Mouse (Mus musculus): ENCODE results near the gene Myo9b. TPM values are rescaled to one million over a fixed set of nuclear protein-coding genes. Genes with fewer than 3 reads are reported as not detected.
"Not testable (repeated sequence)": the region's sequence is repeated elsewhere in the genome, so short reads cannot be mapped to it uniquely, and the experiment has no call there.

Myo9b gene
- polyA plus RNA-seq, 1 experiment = 8.8 TPM

GRCm38 (mm10) chr8:71312700-71313099, 40.2 kb downstream of the Myo9b start:
- H3K36me3 ChIP-seq (ENCODE audit: control insufficient read depth, insufficient read depth, low read length) = no peaks in the 10 kb centered on the region
- TF ChIP-seq POLR2A (IDR thresholded peaks at IDR 0.05; ENCODE audit: control insufficient read depth, low read depth, low read length) (no peak), CTCF (IDR thresholded peaks at IDR 0.05; ENCODE audit: control insufficient read depth, insufficient read depth, insufficient replicate concordance, low read depth, low read length) (no peak)
- no peak overlapping the region for H3K27ac ChIP-seq (ENCODE audit: control insufficient read depth, insufficient read depth, low read depth, low read length)
- no peaks in the 10 kb centered on the region; the same call in 1 of the 2 replicates for H3K4me1 ChIP-seq (ENCODE audit: control insufficient read depth, insufficient read depth, low read length)
- H3K4me3 ChIP-seq (ENCODE audit: control insufficient read depth, low read depth, low read length) = no peak overlapping the region
- no peaks in the 10 kb centered on the region for H3K27me3 ChIP-seq (ENCODE audit: control insufficient read depth, insufficient read depth, low read length)

- Histone ChIP-seq H3K27me3 (ENCODE audit: control insufficient read depth, insufficient read depth, low read length) (no peaks in the 10 kb centered on the region), H3K27ac (ENCODE audit: control insufficient read depth, insufficient read depth, low read depth, low read length) (no peak overlapping the region), H3K4me3 (ENCODE audit: control insufficient read depth, low read depth, low read length) (no peak overlapping the region), H3K4me1 (ENCODE audit: control insufficient read depth, insufficient read depth, low read length) (no peaks in the 10 kb centered on the region; the same call in 1 of the 2 replicates), H3K36me3 (ENCODE audit: control insufficient read depth, insufficient read depth, low read length) (no peaks in the 10 kb centered on the region)
- TF ChIP-seq POLR2A (IDR thresholded peaks at IDR 0.05; ENCODE audit: control insufficient read depth, low read depth, low read length) = no peak
- TF ChIP-seq CTCF (IDR thresholded peaks at IDR 0.05; ENCODE audit: control insufficient read depth, insufficient read depth, insufficient replicate concordance, low read depth, low read length) = no peak
Observed at GRCm38 (mm10) chr8:71313951-71314350, 41.4 kb downstream of the Myo9b start.

GRCm38 (mm10) chr8:71315972-71316371, 43.5 kb downstream of the Myo9b start:
- TF ChIP-seq POLR2A (IDR thresholded peaks at IDR 0.05; ENCODE audit: control insufficient read depth, low read depth, low read length) = no peak
- no peak for TF ChIP-seq CTCF (IDR thresholded peaks at IDR 0.05; ENCODE audit: control insufficient read depth, insufficient read depth, insufficient replicate concordance, low read depth, low read length)
- no peaks in the 10 kb centered on the region for H3K27me3 ChIP-seq (ENCODE audit: control insufficient read depth, insufficient read depth, low read length)
- no peaks in the 10 kb centered on the region for H3K4me1 ChIP-seq (ENCODE audit: control insufficient read depth, insufficient read depth, low read length)
- H3K36me3 ChIP-seq (ENCODE audit: control insufficient read depth, insufficient read depth, low read length) = no peaks in the 10 kb centered on the region
- no peak overlapping the region for H3K27ac ChIP-seq (ENCODE audit: control insufficient read depth, insufficient read depth, low read depth, low read length)
- H3K4me3 ChIP-seq (ENCODE audit: control insufficient read depth, low read depth, low read length) = no peak overlapping the region

GRCm38 (mm10) chr8:71316486-71317031, 44.0 kb downstream of the Myo9b start:
- Histone ChIP-seq H3K27me3 (ENCODE audit: control insufficient read depth, insufficient read depth, low read length) (no peaks in the 10 kb centered on the region), H3K4me1 (ENCODE audit: control insufficient read depth, insufficient read depth, low read length) (no peaks in the 10 kb centered on the region), H3K27ac (ENCODE audit: control insufficient read depth, insufficient read depth, low read depth, low read length) (no peak overlapping the region), H3K4me3 (ENCODE audit: control insufficient read depth, low read depth, low read length) (no peak overlapping the region), H3K36me3 (ENCODE audit: control insufficient read depth, insufficient read depth, low read length) (no peaks in the 10 kb centered on the region)
- TF ChIP-seq POLR2A (IDR thresholded peaks at IDR 0.05; ENCODE audit: control insufficient read depth, low read depth, low read length) = no peak
- TF ChIP-seq CTCF (IDR thresholded peaks at IDR 0.05; ENCODE audit: control insufficient read depth, insufficient read depth, insufficient replicate concordance, low read depth, low read length) = no peak

- not testable (repeated sequence) for H3K27me3 ChIP-seq (ENCODE audit: control insufficient read depth, insufficient read depth, low read length); H3K4me1 ChIP-seq (ENCODE audit: control insufficient read depth, insufficient read depth, low read length); H3K4me3 ChIP-seq (ENCODE audit: control insufficient read depth, low read depth, low read length); H3K36me3 ChIP-seq (ENCODE audit: control insufficient read depth, insufficient read depth, low read length); H3K27ac ChIP-seq (ENCODE audit: control insufficient read depth, insufficient read depth, low read depth, low read length)
Observed at GRCm38 (mm10) chr8:71318610-71319009, 46.1 kb downstream of the Myo9b start.

- H3K4me3 ChIP-seq (ENCODE audit: control insufficient read depth, low read depth, low read length); H3K27ac ChIP-seq (ENCODE audit: control insufficient read depth, insufficient read depth, low read depth, low read length); H3K36me3 ChIP-seq (ENCODE audit: control insufficient read depth, insufficient read depth, low read length); H3K4me1 ChIP-seq (ENCODE audit: control insufficient read depth, insufficient read depth, low read length); H3K27me3 ChIP-seq (ENCODE audit: control insufficient read depth, insufficient read depth, low read length): not testable (repeated sequence)
Observed at GRCm38 (mm10) chr8:71319760-71320159, 47.2 kb downstream of the Myo9b start.

- TF ChIP-seq POLR2A (IDR thresholded peaks at IDR 0.05; ENCODE audit: control insufficient read depth, low read depth, low read length) = no peak
- TF ChIP-seq CTCF (IDR thresholded peaks at IDR 0.05; ENCODE audit: control insufficient read depth, insufficient read depth, insufficient replicate concordance, low read depth, low read length) = no peak
- H3K4me1 ChIP-seq (ENCODE audit: control insufficient read depth, insufficient read depth, low read length) = no peaks in the 10 kb centered on the region
- H3K27me3 ChIP-seq (ENCODE audit: control insufficient read depth, insufficient read depth, low read length) = no peaks in the 10 kb centered on the region
- H3K27ac ChIP-seq (ENCODE audit: control insufficient read depth, insufficient read depth, low read depth, low read length) = no peak overlapping the region
- H3K4me3 ChIP-seq (ENCODE audit: control insufficient read depth, low read depth, low read length) = no peak overlapping the region
- H3K36me3 ChIP-seq (ENCODE audit: control insufficient read depth, insufficient read depth, low read length) = peaks cover 7% of the 10 kb centered on the region
Observed at GRCm38 (mm10) chr8:71322939-71323338, 50.4 kb downstream of the Myo9b start.

GRCm38 (mm10) chr8:71324848-71325247, 52.3 kb downstream of the Myo9b start:
- Histone ChIP-seq H3K4me1 (ENCODE audit: control insufficient read depth, insufficient read depth, low read length) (no peaks in the 10 kb centered on the region), H3K27me3 (ENCODE audit: control insufficient read depth, insufficient read depth, low read length) (no peaks in the 10 kb centered on the region), H3K4me3 (ENCODE audit: control insufficient read depth, low read depth, low read length) (no peak overlapping the region), H3K36me3 (ENCODE audit: control insufficient read depth, insufficient read depth, low read length) (peaks cover 7% of the 10 kb centered on the region), H3K27ac (ENCODE audit: control insufficient read depth, insufficient read depth, low read depth, low read length) (no peak overlapping the region)
- peak; percentile 30; the same call in 1 of the 2 replicates for TF ChIP-seq CTCF (IDR thresholded peaks at IDR 0.05; ENCODE audit: control insufficient read depth, insufficient read depth, insufficient replicate concordance, low read depth, low read length)
- no peak for TF ChIP-seq POLR2A (IDR thresholded peaks at IDR 0.05; ENCODE audit: control insufficient read depth, low read depth, low read length)

GRCm38 (mm10) chr8:71337834-71338233, 65.3 kb downstream of the Myo9b start:
- H3K4me3 ChIP-seq (ENCODE audit: control insufficient read depth, low read depth, low read length); H3K4me1 ChIP-seq (ENCODE audit: control insufficient read depth, insufficient read depth, low read length); H3K27ac ChIP-seq (ENCODE audit: control insufficient read depth, insufficient read depth, low read depth, low read length); H3K27me3 ChIP-seq (ENCODE audit: control insufficient read depth, insufficient read depth, low read length); H3K36me3 ChIP-seq (ENCODE audit: control insufficient read depth, insufficient read depth, low read length): not testable (repeated sequence)
